Mouse (Mus musculus) testis, adult 2 months (tissue): ENCODE results near the gene H60b. TPM values are rescaled to one million over a fixed set of nuclear protein-coding genes. Genes with fewer than 3 reads are reported as not detected.
"Not testable (repeated sequence)": the region's sequence is repeated elsewhere in the genome, so short reads cannot be mapped to it uniquely, and the experiment has no call there.

Experiments
- H3K27ac ChIP-seq: fragments of 200-500 bp; 2 replicates; pipeline ENCODE4 v1.5.1; 2012; ENCODE audit warnings: low read depth, low read length; ENCODE audit not compliant: control insufficient read depth, insufficient read depth
- H3K27me3 ChIP-seq: fragments of 200-500 bp; 2 replicates; pipeline ENCODE4 v1.6.1; 2012; ENCODE audit warnings: mild to moderate bottlenecking, low read length, moderate library complexity; ENCODE audit not compliant: control insufficient read depth, insufficient read depth
- H3K36me3 ChIP-seq: fragments of 200-500 bp; 2 replicates; pipeline ENCODE4 v1.6.1; 2012; ENCODE audit warnings: mild to moderate bottlenecking, low read length; ENCODE audit not compliant: control insufficient read depth, insufficient read depth
- H3K4me1 ChIP-seq: fragments of 200-500 bp; 2 replicates; pipeline ENCODE4 v1.6.1; 2012; ENCODE audit warnings: low read length; ENCODE audit not compliant: control insufficient read depth, insufficient read depth
- H3K4me3 ChIP-seq: fragments of 200-500 bp; 2 replicates; pipeline ENCODE4 v1.5.1; 2012; ENCODE audit warnings: low read depth, mild to moderate bottlenecking, low read length, moderate library complexity, mixed read lengths; ENCODE audit not compliant: control insufficient read depth
- CTCF ChIP-seq: fragments of 200-500 bp; IDR thresholded peaks from 2 replicates; pipeline ENCODE4 v1.5.1; 2012; ENCODE audit warnings: low read depth, mild to moderate bottlenecking, inconsistent platforms, low read length, moderate library complexity; ENCODE audit not compliant: control insufficient read depth, insufficient read depth, insufficient replicate concordance
- POLR2A ChIP-seq: fragments of 200-500 bp; IDR thresholded peaks from 2 replicates; pipeline ENCODE4 v1.6.1; 2012; ENCODE audit warnings: low read depth, mild to moderate bottlenecking, inconsistent platforms, low read length, moderate library complexity; ENCODE audit not compliant: control insufficient read depth
- polyA plus RNA-seq: library from polyadenylated mRNA; depleted of rRNA; stranded (reverse); fragments of >200 nt; gene quantifications from 2 replicates; pipeline ENCODE4 v1.2.3, GENCODE M21; 2012

Gene H60b
- polyA plus RNA-seq, 1 experiment = not detected

- Histone ChIP-seq H3K27ac (no peak overlapping the region), H3K36me3 (no peaks in the 10 kb centered on the region), H3K4me3 (no peak overlapping the region), H3K27me3 (no peaks in the 10 kb centered on the region), H3K4me1 (peaks cover 3% of the 10 kb centered on the region; the same call in 1 of the 2 replicates)
- TF ChIP-seq POLR2A (no peak), CTCF (no peak)
Measured at GRCm38 (mm10) chr10:22159581-22160140, 1.3 kb downstream of the H60b start.

DNA sequence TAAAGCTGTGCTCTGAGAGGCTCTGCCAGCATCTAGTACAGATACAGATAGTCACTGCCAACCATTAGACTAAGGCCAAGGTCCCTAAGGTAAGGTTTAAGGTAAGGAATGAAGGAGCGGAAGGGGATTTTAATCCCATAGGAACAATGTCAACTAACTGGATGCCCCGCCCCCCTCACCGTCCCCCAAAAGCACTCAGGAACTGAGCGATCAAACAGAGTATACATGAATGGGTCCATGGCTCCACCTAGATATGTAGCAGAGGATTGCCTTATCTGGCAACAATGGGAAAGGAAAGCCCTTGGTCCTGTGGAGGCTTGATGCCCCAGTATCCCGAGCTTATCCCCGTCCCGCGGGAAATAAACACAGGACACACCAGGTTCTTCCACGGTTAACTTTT lies 4.9 kb downstream of the H60b start:
- not testable (repeated sequence) for H3K4me3 ChIP-seq, H3K36me3 ChIP-seq, H3K4me1 ChIP-seq, H3K27ac ChIP-seq, H3K27me3 ChIP-seq

DNA sequence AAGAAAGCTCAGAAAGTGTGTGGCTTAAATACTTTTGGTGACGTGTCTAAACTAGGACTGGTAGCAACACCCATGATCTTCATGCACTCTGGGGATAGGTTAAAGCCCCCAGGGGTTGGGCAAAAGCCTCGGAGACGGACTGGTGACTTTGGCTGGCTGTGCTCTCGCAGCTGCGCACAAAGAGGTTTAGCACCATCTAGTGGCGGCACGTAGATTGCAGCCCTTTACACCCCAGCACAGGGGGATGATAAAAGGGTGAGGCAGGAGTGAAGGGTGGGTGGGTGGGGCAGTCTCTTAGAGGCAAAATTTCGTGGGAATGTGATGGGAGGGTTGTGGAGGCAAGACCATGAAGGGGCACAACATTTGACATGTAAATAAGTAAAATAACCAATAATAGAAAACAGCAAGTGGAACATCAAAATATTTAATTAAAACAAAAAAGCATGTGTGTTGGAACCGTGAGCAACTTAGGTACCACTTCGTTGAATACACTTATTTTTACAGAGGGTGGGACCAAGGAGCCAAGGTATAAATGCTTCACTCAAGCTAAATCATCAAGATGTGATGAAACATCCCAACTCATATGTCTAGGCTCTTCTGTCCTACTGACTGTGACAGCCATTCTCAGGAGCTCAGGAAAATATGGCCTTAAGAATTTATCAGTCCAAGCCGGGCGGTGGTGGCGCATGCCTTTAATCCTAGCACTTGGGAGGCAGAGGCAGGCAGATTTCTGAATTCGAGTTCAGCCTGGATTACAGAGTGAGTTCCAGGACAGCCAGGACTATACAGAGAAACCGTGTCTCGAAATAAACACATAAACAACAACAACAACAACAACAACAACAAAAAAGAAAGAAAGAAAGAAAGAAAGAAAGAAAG lies 5.6 kb downstream of the H60b start:
- H3K27ac ChIP-seq, H3K36me3 ChIP-seq, H3K4me3 ChIP-seq, H3K4me1 ChIP-seq, H3K27me3 ChIP-seq: not testable (repeated sequence)
- 0 out of 2 replicates have a peak, but pooled peaks have one; percentile 39 for TF ChIP-seq CTCF

DNA sequence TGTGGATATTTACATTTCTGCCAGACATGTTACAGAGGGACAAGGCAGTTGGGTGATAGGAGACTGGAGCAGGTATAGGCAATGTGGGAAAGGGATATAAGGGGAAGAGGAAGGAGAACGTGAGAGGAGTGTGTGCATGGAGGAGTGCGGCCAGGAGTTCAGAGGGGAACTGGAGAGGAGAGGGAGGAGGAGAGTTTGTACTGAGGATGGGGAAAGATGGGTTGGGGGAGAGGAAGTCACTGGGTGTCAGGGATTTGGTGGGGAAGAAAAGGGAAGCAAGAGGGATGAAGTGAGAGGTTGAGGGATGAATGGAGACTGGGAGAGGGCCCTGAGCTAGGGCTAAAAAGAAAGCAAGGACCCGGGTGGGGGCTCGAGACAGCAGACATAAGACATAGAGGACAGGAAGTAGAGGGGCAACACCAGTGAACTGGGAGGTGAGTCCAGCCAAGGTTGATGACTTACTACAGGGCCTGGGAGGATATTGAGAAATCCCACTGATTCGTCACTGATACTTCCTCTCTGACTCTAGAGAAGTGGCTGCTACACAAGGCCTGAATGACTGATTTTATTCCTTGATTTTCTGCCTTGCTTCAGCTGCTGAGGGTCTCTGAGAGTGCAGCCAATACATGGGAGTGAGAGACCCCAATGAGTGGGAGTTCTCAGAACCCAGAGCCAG lies 7.1 kb downstream of the H60b start:
- not testable (repeated sequence) for H3K36me3 ChIP-seq, H3K27me3 ChIP-seq, H3K4me1 ChIP-seq, H3K4me3 ChIP-seq, H3K27ac ChIP-seq

GRCm38 (mm10) chr10:22166025-22166424 lies 7.6 kb downstream of the H60b start:
- H3K27me3 ChIP-seq, H3K4me1 ChIP-seq, H3K4me3 ChIP-seq, H3K27ac ChIP-seq, H3K36me3 ChIP-seq: not testable (repeated sequence)

- H3K36me3 ChIP-seq, H3K4me1 ChIP-seq, H3K4me3 ChIP-seq, H3K27me3 ChIP-seq, H3K27ac ChIP-seq: not testable (repeated sequence)
Measured at GRCm38 (mm10) chr10:22167061-22167460, 8.7 kb downstream of the H60b start.

- H3K36me3 ChIP-seq, H3K4me3 ChIP-seq, H3K27me3 ChIP-seq, H3K27ac ChIP-seq, H3K4me1 ChIP-seq: not testable (repeated sequence)
Measured at GRCm38 (mm10) chr10:22169116-22169515, 10.7 kb downstream of the H60b start.

GRCm38 (mm10) chr10:22172431-22173334 lies 14.3 kb downstream of the H60b start:
- not testable (repeated sequence) for H3K4me3 ChIP-seq, H3K27ac ChIP-seq, H3K27me3 ChIP-seq, H3K36me3 ChIP-seq, H3K4me1 ChIP-seq

DNA sequence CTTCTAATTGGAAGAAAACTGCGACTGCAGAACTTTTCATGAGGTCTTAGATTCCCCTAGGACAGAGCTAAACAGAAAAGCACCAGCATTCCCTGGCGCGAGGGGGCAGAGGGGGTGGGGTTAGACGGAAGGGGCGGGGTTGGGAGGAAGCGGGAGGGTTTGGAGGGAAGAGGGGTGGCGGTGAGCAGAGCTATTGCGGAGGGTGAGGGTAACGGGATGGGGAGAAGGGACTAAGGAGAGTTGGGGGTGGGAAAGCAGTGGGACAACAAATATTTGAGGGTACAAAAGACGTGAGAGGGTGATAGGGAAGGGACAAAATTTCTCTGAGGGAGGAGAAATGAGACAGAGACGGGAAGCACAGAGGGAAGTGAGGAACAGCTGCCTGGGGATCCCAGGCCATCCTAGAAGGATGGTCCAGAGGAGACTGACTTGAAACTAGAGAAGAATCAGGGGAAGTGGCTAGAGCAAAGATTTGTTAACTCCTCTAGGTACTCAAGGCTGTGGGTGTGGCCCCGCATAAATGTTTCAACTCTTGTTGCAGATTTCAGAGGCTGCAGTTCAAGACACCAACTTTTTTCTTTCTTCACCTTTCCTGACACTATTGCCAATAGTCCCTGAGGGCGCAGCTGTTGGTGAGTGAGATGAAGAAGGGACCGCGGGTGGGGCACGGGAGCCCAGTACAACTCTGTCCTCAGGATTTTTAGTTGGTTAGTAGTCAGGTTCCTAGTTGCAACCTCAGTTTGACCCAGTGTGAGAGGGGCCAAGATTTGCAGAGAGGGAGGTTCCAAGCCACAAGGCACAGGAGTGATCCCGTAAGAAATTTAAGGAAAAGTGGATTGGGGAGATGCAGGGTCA lies 15.2 kb downstream of the H60b start:
- H3K27me3 ChIP-seq, H3K36me3 ChIP-seq, H3K4me1 ChIP-seq, H3K4me3 ChIP-seq, H3K27ac ChIP-seq: not testable (repeated sequence)

- H3K27ac ChIP-seq = not testable (repeated sequence)
Measured at GRCm38 (mm10) chr10:22174190-22174487, 15.8 kb downstream of the H60b start.

More at GRCm38 (mm10) chr10:22174190-22174487, 15.8 kb downstream of the H60b start:
- H3K36me3 ChIP-seq, H3K4me3 ChIP-seq, H3K4me1 ChIP-seq, H3K27me3 ChIP-seq: not testable (repeated sequence)
